Mouse (Mus musculus) common myeloid progenitor, adult 5-6 weeks (primary cell): ENCODE data around the gene Crtc3. TPM values are rescaled to one million over a fixed set of nuclear protein-coding genes. Genes with fewer than 3 reads are reported as not detected.

Experiments
- ATAC-seq: replicated peaks from 2 replicates; pipeline ENCODE4 v1.8.0; 2016; ENCODE audit warnings: low read depth, mild to moderate bottlenecking, moderate TSS enrichment, inconsistent platforms; ENCODE audit not compliant: poor library complexity, severe bottlenecking
- total RNA-seq: library from RNA; stranded (forward); fragments of 200-1000, 187-1606 nt; gene quantifications from 2 replicates; pipeline ENCODE4 v1.2.3, GENCODE M21; 2017

The Crtc3 gene
- total RNA-seq, 1 experiment from 2014 or later: 15.8 TPM

GRCm38 (mm10) chr7:80611646-80612045 is 77.0 kb downstream of the Crtc3 start:
- no peak for ATAC-seq

- no peak for ATAC-seq
These were observed 81.2 kb downstream of the Crtc3 start for GRCm38 (mm10) chr7:80607503-80607902.

GRCm38 (mm10) chr7:80606435-80606834 is 82.2 kb downstream of the Crtc3 start:
- ATAC-seq: no peak

- no peak for ATAC-seq
These were observed 83.1 kb downstream of the Crtc3 start for GRCm38 (mm10) chr7:80605557-80605930.

- ATAC-seq: no peak
These were observed 83.6 kb downstream of the Crtc3 start for GRCm38 (mm10) chr7:80604908-80605556.

GRCm38 (mm10) chr7:80602574-80602973 is 86.1 kb downstream of the Crtc3 start:
- ATAC-seq: no peak

- no peak for ATAC-seq
These were observed 90.2 kb downstream of the Crtc3 start for GRCm38 (mm10) chr7:80598436-80598985.

- ATAC-seq: no peak
These were observed 90.8 kb downstream of the Crtc3 start for GRCm38 (mm10) chr7:80597900-80598299.

GRCm38 (mm10) chr7:80589054-80589746 is 99.5 kb downstream of the Crtc3 start:
- no peak for ATAC-seq

- ATAC-seq: no peak
These were observed 101.0 kb downstream of the Crtc3 start for GRCm38 (mm10) chr7:80587684-80588083.

GRCm38 (mm10) chr7:80586681-80587660 is 101.7 kb downstream of the Crtc3 start:
- ATAC-seq: no peak

GRCm38 (mm10) chr7:80586161-80586560 is 102.5 kb downstream of the Crtc3 start:
- ATAC-seq: no peak

GRCm38 (mm10) chr7:80585380-80585779 is 103.3 kb downstream of the Crtc3 start:
- ATAC-seq: no peak

GRCm38 (mm10) chr7:80583981-80584380 is 104.7 kb downstream of the Crtc3 start:
- peak; percentile 71 for ATAC-seq

GRCm38 (mm10) chr7:80582821-80583451 is 105.7 kb downstream of the Crtc3 start:
- ATAC-seq: 0 out of 2 replicates have a peak, but pooled peaks have one; percentile 12

- 0 out of 2 replicates have a peak, but pooled peaks have one; percentile 40 for ATAC-seq
These were observed 108.3 kb downstream of the Crtc3 start for GRCm38 (mm10) chr7:80580368-80580767.

GRCm38 (mm10) chr7:80577417-80577980 is 111.2 kb downstream of the Crtc3 start:
- ATAC-seq: no peak

- ATAC-seq: no peak
These were observed 112.1 kb downstream of the Crtc3 start for GRCm38 (mm10) chr7:80576626-80577025.

- ATAC-seq: peak; percentile 76
These were observed 112.9 kb downstream of the Crtc3 start for GRCm38 (mm10) chr7:80575750-80576149.
